Mouse (Mus musculus) thymus, postnatal 0 days (tissue): ENCODE results near the gene Olfr1512. TPM values are rescaled to one million over a fixed set of nuclear protein-coding genes. Genes with fewer than 3 reads are reported as not detected.

Experiments used
- polyA plus RNA-seq: library from polyadenylated mRNA; unstranded; fragments of >200 nt; fragmentation: Nextera tagmentation; extraction: Ambion mirVana; gene quantifications from 2 replicates; pipeline ENCODE4 v1.2.1, GENCODE M21; 2015

Gene Olfr1512
- polyA plus RNA-seq, 1 experiment from 2014 or later, result not detected

Other genes with a start within 250 kb of the Olfr1512 start
- gene Supt16, start 181.8 kb downstream of the Olfr1512 start, polyA plus RNA-seq, result 58.9 and 64.1 TPM in 2 replicates
- 31.9 and 40.1 TPM in 2 replicates for gene Chd8, start 121.4 kb downstream of the Olfr1512 start, polyA plus RNA-seq
- gene Tox4, start 100.0 kb downstream of the Olfr1512 start, polyA plus RNA-seq, result 45.0 and 46.0 TPM in 2 replicates
- 10.9 and 13.2 TPM in 2 replicates for gene Rab2b, start 99.6 kb downstream of the Olfr1512 start, polyA plus RNA-seq
- gene Mettl3, start 74.0 kb downstream of the Olfr1512 start, polyA plus RNA-seq, result 33.9 and 37.6 TPM in 2 replicates
- 6.2 and 7.3 TPM in 2 replicates for gene Sall2, start 50.4 kb downstream of the Olfr1512 start, polyA plus RNA-seq
- not detected in 2 replicates for gene Olfr1513, start 22.8 kb downstream of the Olfr1512 start, polyA plus RNA-seq
- not detected in 2 replicates for gene Olfr1511, start 18.2 kb upstream of the Olfr1512 start, polyA plus RNA-seq
- gene Olfr1510, start 35.2 kb upstream of the Olfr1512 start, polyA plus RNA-seq, result not detected in 2 replicates
- gene Olfr1509, start 63.8 kb upstream of the Olfr1512 start, polyA plus RNA-seq, result 0.13 TPM in 1 of 2 replicates, not detected in the other
- gene Olfr1508, start 88.3 kb upstream of the Olfr1512 start, polyA plus RNA-seq, result not detected in 2 replicates
- gene Olfr1507, start 116.6 kb upstream of the Olfr1512 start, polyA plus RNA-seq, result not detected in 2 replicates